Mouse (Mus musculus) ES-E14 (cell line): Measurements from ENCODE around the gene Jund.

Source experiments
- HCFC1 ChIP-seq: IDR thresholded peaks from 2 replicates; pipeline ENCODE4 v1.6.1; 2012; ENCODE audit warnings: low read length, inconsistent platforms, borderline replicate concordance; ENCODE audit not compliant: insufficient read depth
- ZC3H11A ChIP-seq: IDR thresholded peaks from 2 replicates; pipeline ENCODE4 v1.6.1; 2012; ENCODE audit warnings: low read depth, mild to moderate bottlenecking, inconsistent platforms, low read length, borderline replicate concordance
- ZNF384 ChIP-seq: IDR thresholded peaks from 2 replicates; pipeline ENCODE4 v1.6.1; 2012; ENCODE audit warnings: low read depth, low read length, inconsistent platforms

GRCm38 (mm10) chr8:70677451-70678080, 21.2 kb upstream of the Jund start:
- TF ChIP-seq ZNF384 (no peak), HCFC1 (no peak), ZC3H11A (no peak)
